Mouse (Mus musculus) urinary bladder, postnatal 4 days (tissue): Measurements from ENCODE around the gene Mrtfa.

Experiments used
- DNase-seq, 2 experiments: peaks; one replicate each; pipeline ENCODE4 v3.0.0; 2021 to 2022; ENCODE audit warnings: low spot score in 2 of 2

The Mrtfa gene

GRCm38 (mm10) chr15:81030891-81031425 is 159.6 kb downstream of the Mrtfa start:
- no peak for DNase-seq

GRCm38 (mm10) chr15:81027378-81028173 is 163.0 kb downstream of the Mrtfa start:
- peak; percentile 73 to 81 for DNase-seq

- DNase-seq = no peak
Measured at GRCm38 (mm10) chr15:81026901-81027300, 163.7 kb downstream of the Mrtfa start.

- no peak for DNase-seq
Measured at GRCm38 (mm10) chr15:81023842-81024241, 166.7 kb downstream of the Mrtfa start.

GRCm38 (mm10) chr15:81022437-81022836 is 168.1 kb downstream of the Mrtfa start:
- no peak for DNase-seq

- DNase-seq = no peak
Measured at GRCm38 (mm10) chr15:81021377-81021776, 169.2 kb downstream of the Mrtfa start.

GRCm38 (mm10) chr15:81017308-81017707 is 173.2 kb downstream of the Mrtfa start:
- no peak for DNase-seq

GRCm38 (mm10) chr15:81016488-81016887 is 174.1 kb downstream of the Mrtfa start:
- DNase-seq = no peak

- no peak for DNase-seq
Measured at GRCm38 (mm10) chr15:81015068-81015744, 175.4 kb downstream of the Mrtfa start.

- no peak for DNase-seq
Measured at GRCm38 (mm10) chr15:81013186-81013585, 177.4 kb downstream of the Mrtfa start.

GRCm38 (mm10) chr15:81012359-81012758 is 178.2 kb downstream of the Mrtfa start:
- DNase-seq = no peak

GRCm38 (mm10) chr15:81011523-81011922 is 179.0 kb downstream of the Mrtfa start:
- no peak for DNase-seq

GRCm38 (mm10) chr15:81010114-81010513 is 180.4 kb downstream of the Mrtfa start:
- DNase-seq = no peak

- no peak for DNase-seq
Measured at GRCm38 (mm10) chr15:81008689-81009123, 181.9 kb downstream of the Mrtfa start.

GRCm38 (mm10) chr15:81007905-81008304 is 182.7 kb downstream of the Mrtfa start:
- DNase-seq = no peak

- DNase-seq = no peak
Measured at GRCm38 (mm10) chr15:81007339-81007738, 183.2 kb downstream of the Mrtfa start.

- no peak for DNase-seq
Measured at GRCm38 (mm10) chr15:81006127-81006735, 184.3 kb downstream of the Mrtfa start.

GRCm38 (mm10) chr15:81000419-81001138 is 190.0 kb downstream of the Mrtfa start:
- DNase-seq = no peak

- DNase-seq = no peak
Measured at GRCm38 (mm10) chr15:80997077-80997476, 193.5 kb downstream of the Mrtfa start.

- DNase-seq = no peak
Measured at GRCm38 (mm10) chr15:80996090-80996835, 194.3 kb downstream of the Mrtfa start.

GRCm38 (mm10) chr15:80994959-80995358 is 195.6 kb downstream of the Mrtfa start:
- no peak for DNase-seq
